In genomic region chr10:42072758-42073157, GRCm38 (mm10) we compare ENCODE assay signal across 8 mouse cellular contexts. TPM values are rescaled to one million over a fixed set of nuclear protein-coding genes. Genes with fewer than 3 reads are reported as not detected.
DNase-seq lines count a peak whose midpoint lies in the region; ATAC-seq lines count a peak whose summit lies in the region.
"Had no signal": no experiment of that assay in that cellular context is flagged by ENCODE, and none has a peak within 500 bp of the region (broad histone marks: within the 10 kb centered on the region; RNA-seq: fewer than 3 reads in every experiment).

No protein-coding gene starts in this region.

- H3K27me3 ChIP-seq in hindbrain, embryonic 11.5 days (ENCODE audit: control insufficient read depth, insufficient read depth, low read length): no peaks in the 10 kb centered on the region
- no peaks in the 10 kb centered on the region for H3K27me3 ChIP-seq in hindbrain, embryonic 16.5 days (replicated peaks; ENCODE audit: control insufficient read depth, insufficient read depth, low read length)
- H3K27me3 ChIP-seq in embryonic facial prominence, embryonic 10.5 days (replicated peaks; ENCODE audit: low read depth, poor library complexity, severe bottlenecking): peaks cover 16% of the 10 kb centered on the region
- no peaks in the 10 kb centered on the region for H3K27me3 ChIP-seq in limb, embryonic 10.5 days (ENCODE audit: low read depth, poor library complexity, severe bottlenecking)

- peaks cover 9% of the 10 kb centered on the region; the same call in 1 of the 2 replicates for H3K4me1 ChIP-seq in hindbrain, embryonic 11.5 days (replicated peaks; ENCODE audit: control insufficient read depth, insufficient read depth, low read length)
- peaks cover 10% of the 10 kb centered on the region for H3K4me1 ChIP-seq in hindbrain, embryonic 16.5 days (ENCODE audit: control insufficient read depth, insufficient read depth, low read depth, low read length)
- H3K4me1 ChIP-seq in embryonic facial prominence, embryonic 10.5 days: peaks cover 32% of the 10 kb centered on the region
- peaks cover 33% of the 10 kb centered on the region for H3K4me1 ChIP-seq in limb, embryonic 10.5 days

- no peaks in the 10 kb centered on the region for H3K9me3 ChIP-seq in hindbrain, embryonic 11.5 days (ENCODE audit: control insufficient read depth, low read length)
- no peaks in the 10 kb centered on the region for H3K9me3 ChIP-seq in hindbrain, embryonic 16.5 days (ENCODE audit: control insufficient read depth, low read length)
- no peaks in the 10 kb centered on the region for H3K9me3 ChIP-seq in embryonic facial prominence, embryonic 10.5 days
- H3K9me3 ChIP-seq in limb, embryonic 10.5 days (replicated peaks): no peaks in the 10 kb centered on the region

- no peak overlapping the region for H3K4me3 ChIP-seq in hindbrain, embryonic 11.5 days (ENCODE audit: low read depth, low read length)
- H3K4me3 ChIP-seq in hindbrain, embryonic 16.5 days (ENCODE audit: low read length): no peak overlapping the region
- H3K4me3 ChIP-seq in embryonic facial prominence, embryonic 10.5 days: no peak overlapping the region
- H3K4me3 ChIP-seq in limb, embryonic 10.5 days: no peak overlapping the region

- no peak overlapping the region for H3K9ac ChIP-seq in hindbrain, embryonic 11.5 days (ENCODE audit: low read depth, low read length)
- H3K9ac ChIP-seq in hindbrain, embryonic 16.5 days (ENCODE audit: low read depth, low read length): no peak overlapping the region

- H3K36me3 ChIP-seq in hindbrain, embryonic 11.5 days (ENCODE audit: control insufficient read depth, insufficient read depth, low read length): no peaks in the 10 kb centered on the region
- no peaks in the 10 kb centered on the region for H3K36me3 ChIP-seq in hindbrain, embryonic 16.5 days (ENCODE audit: control insufficient read depth, insufficient read depth, low read length)
- H3K36me3 ChIP-seq in embryonic facial prominence, embryonic 10.5 days (replicated peaks): no peaks in the 10 kb centered on the region
- H3K36me3 ChIP-seq in limb, embryonic 10.5 days: no peaks in the 10 kb centered on the region

- no peak overlapping the region for H3K4me2 ChIP-seq in hindbrain, embryonic 11.5 days (replicated peaks; ENCODE audit: low read depth, low read length)
- no peak overlapping the region for H3K4me2 ChIP-seq in hindbrain, embryonic 16.5 days (ENCODE audit: low read length)

- intact Hi-C loops in left cerebral cortex, postnatal 36 days (cut with DNase I): no loop called here

- no peak overlapping the region for H3K27ac ChIP-seq in hindbrain, embryonic 11.5 days (ENCODE audit: low read depth, low read length)
- H3K27ac ChIP-seq in hindbrain, embryonic 16.5 days (ENCODE audit: low read depth, low read length): no peak overlapping the region
- peak overlapping the region; percentile 63 for H3K27ac ChIP-seq in embryonic facial prominence, embryonic 10.5 days (replicated peaks)
- H3K27ac ChIP-seq in limb, embryonic 10.5 days: peak overlapping the region; percentile 36

- peak; percentile 20 for DNase-seq in hindbrain, embryonic 11.5 days (ENCODE audit: low spot score)
- DNase-seq in embryonic facial prominence, embryonic 10.5 days (ENCODE audit: low spot score): peak; percentile 45
- DNase-seq in limb, embryonic 10.5 days (ENCODE audit: low spot score): no peak
- no peak for DNase-seq in frontal cortex, postnatal 25 days (ENCODE audit: low spot score in 2 of 2)
- DNase-seq in left cerebral cortex, postnatal 36 days (ENCODE audit: low spot score in 2 of 2): no peak
- DNase-seq: layer of hippocampus, adult 9-11 months had no signal

- WGBS in hindbrain, embryonic 11.5 days: 43% methylated on average over 9 of the region's 9 CpGs
- WGBS in hindbrain, embryonic 16.5 days: 41% methylated on average over 9 of the region's 9 CpGs
- 27% methylated on average over 9 of the region's 9 CpGs for WGBS in embryonic facial prominence, embryonic 10.5 days
- 54% methylated on average over 9 of the region's 9 CpGs for WGBS in limb, embryonic 10.5 days

- ATAC-seq in hindbrain, embryonic 11.5 days (ENCODE audit: low FRiP score): no peak
- no peak for ATAC-seq in hindbrain, embryonic 16.5 days
- ATAC-seq in megakaryocyte-erythroid progenitor cell, adult 5-6 weeks (replicated peaks; ENCODE audit: low FRiP score, low TSS enrichment, poor library complexity, severe bottlenecking): peak; percentile 53

RNA-seq across cellular contexts. Expression of gene Armc2, which starts 54.5 kb away (rescaled TPM):
- 3.0 and 3.2 TPM in 2 replicates for polyA plus RNA-seq in hindbrain, embryonic 11.5 days (2014; fragmentation: Nextera tagmentation; extraction: Ambion mirVana)
- 12.7 TPM in 2 replicates for polyA plus RNA-seq in hindbrain, embryonic 16.5 days (2015; fragmentation: Nextera tagmentation; extraction: Ambion mirVana)
- 1.8 and 2.0 TPM in 2 replicates for polyA plus RNA-seq in embryonic facial prominence, embryonic 10.5 days (2016; fragmentation: Nextera tagmentation; extraction: Ambion mirVana)
- polyA plus RNA-seq in limb, embryonic 10.5 days (2016; fragmentation: Nextera tagmentation; extraction: Ambion mirVana): 1.5 and 3.4 TPM in 2 replicates
- total RNA-seq in megakaryocyte-erythroid progenitor cell, adult 5-6 weeks (2014; fragmentation: Nextera tagmentation): 1.7 TPM in 1 of 2 replicates, not detected in the other
- 0.04 and 0.28 TPM in 2 replicates for total RNA-seq in megakaryocyte-erythroid progenitor cell, adult 5-6 weeks (2017)
- total RNA-seq in left cerebral cortex, postnatal 36 days (2021): 10 to 100 TPM; 12.8 to 14.7 TPM

Comparison
In these comparisons a context has a peak if more than half of its experiments do, and no peak if none do; other contexts are left out.
1. DNase-seq: peak in hindbrain, embryonic 11.5 days (single experiment) and embryonic facial prominence, embryonic 10.5 days (single experiment); none in limb, embryonic 10.5 days (single experiment), frontal cortex, postnatal 25 days (0 of 2) and left cerebral cortex, postnatal 36 days (0 of 2).
2. H3K27ac ChIP-seq: peak in embryonic facial prominence, embryonic 10.5 days (single experiment) and limb, embryonic 10.5 days (single experiment); none in hindbrain, embryonic 11.5 days (single experiment) and hindbrain, embryonic 16.5 days (single experiment).